Mouse (Mus musculus) forebrain, embryonic 11.5 days (tissue): ENCODE measurements around the gene Gpr183. TPM values are rescaled to one million over a fixed set of nuclear protein-coding genes. Genes with fewer than 3 reads are reported as not detected.

Source experiments
- ATAC-seq: fragments of 200-750 bp; cut with Nextera tagmentation; replicated peaks from 2 replicates; pipeline ENCODE4 v1.8.0; 2017; ENCODE audit warnings: moderate TSS enrichment; ENCODE audit not compliant: low FRiP score
- DNase-seq: peaks from one replicate; pipeline ENCODE4 v3.0.0-alpha.2; 2017; ENCODE audit warnings: low spot score
- H3K27ac ChIP-seq: fragments of 300-500 bp; sonication (generic); 2 replicates; pipeline ENCODE4 v1.5.1; 2014; ENCODE audit warnings: low read depth, low read length
- H3K27me3 ChIP-seq: fragments of 300-500 bp; sonication (generic); 2 replicates; pipeline ENCODE4 v1.6.1; 2014; ENCODE audit warnings: mild to moderate bottlenecking, low read length, mixed read lengths; ENCODE audit not compliant: control insufficient read depth, insufficient read depth
- H3K36me3 ChIP-seq: fragments of 300-500 bp; sonication (generic); 2 replicates; pipeline ENCODE4 v1.6.1; 2014; ENCODE audit warnings: mild to moderate bottlenecking, low read length, moderate library complexity, mixed read lengths; ENCODE audit not compliant: control insufficient read depth, insufficient read depth
- H3K4me1 ChIP-seq: fragments of 300-500 bp; sonication (generic); replicated peaks from 2 replicates; pipeline ENCODE4 v1.6.1; 2014; ENCODE audit warnings: low read length, mixed read lengths; ENCODE audit not compliant: control insufficient read depth, insufficient read depth
- H3K4me2 ChIP-seq: fragments of 300-500 bp; sonication (generic); 2 replicates; pipeline ENCODE4 v1.6.1; 2014; ENCODE audit warnings: low read depth, mild to moderate bottlenecking, low read length, moderate library complexity, mixed read lengths; ENCODE audit not compliant: severe bottlenecking
- H3K4me3 ChIP-seq: fragments of 300-500 bp; sonication (generic); 2 replicates; pipeline ENCODE4 v1.5.1; 2014; ENCODE audit warnings: low read depth, low read length
- H3K9ac ChIP-seq: fragments of 300-500 bp; sonication (generic); 2 replicates; pipeline ENCODE4 v1.6.1; 2014; ENCODE audit warnings: low read length
- H3K9me3 ChIP-seq: fragments of 300-500 bp; sonication (generic); 2 replicates; pipeline ENCODE4 v1.6.1; 2016; ENCODE audit warnings: low read length, mixed read lengths; ENCODE audit not compliant: control insufficient read depth
- WGBS: fragments of 180-500 bp; shearing (Covaris S2); extraction: QIAGEN DNeasy Blood & Tissue Kit; methylation state at CpG from one replicate; pipeline ENCODE4 v1.1.7; 2014; 5-methylcytosine and 5-hydroxymethylcytosine counted together
- polyA plus RNA-seq: library from polyadenylated mRNA; unstranded; fragments of >200 nt; fragmentation: Nextera tagmentation; extraction: Ambion mirVana; gene quantifications from 2 replicates; pipeline ENCODE4 v1.2.1, GENCODE M21; 2014

Gpr183 gene
- polyA plus RNA-seq, 1 experiment from 2014 or later: 1.9 TPM

DNA sequence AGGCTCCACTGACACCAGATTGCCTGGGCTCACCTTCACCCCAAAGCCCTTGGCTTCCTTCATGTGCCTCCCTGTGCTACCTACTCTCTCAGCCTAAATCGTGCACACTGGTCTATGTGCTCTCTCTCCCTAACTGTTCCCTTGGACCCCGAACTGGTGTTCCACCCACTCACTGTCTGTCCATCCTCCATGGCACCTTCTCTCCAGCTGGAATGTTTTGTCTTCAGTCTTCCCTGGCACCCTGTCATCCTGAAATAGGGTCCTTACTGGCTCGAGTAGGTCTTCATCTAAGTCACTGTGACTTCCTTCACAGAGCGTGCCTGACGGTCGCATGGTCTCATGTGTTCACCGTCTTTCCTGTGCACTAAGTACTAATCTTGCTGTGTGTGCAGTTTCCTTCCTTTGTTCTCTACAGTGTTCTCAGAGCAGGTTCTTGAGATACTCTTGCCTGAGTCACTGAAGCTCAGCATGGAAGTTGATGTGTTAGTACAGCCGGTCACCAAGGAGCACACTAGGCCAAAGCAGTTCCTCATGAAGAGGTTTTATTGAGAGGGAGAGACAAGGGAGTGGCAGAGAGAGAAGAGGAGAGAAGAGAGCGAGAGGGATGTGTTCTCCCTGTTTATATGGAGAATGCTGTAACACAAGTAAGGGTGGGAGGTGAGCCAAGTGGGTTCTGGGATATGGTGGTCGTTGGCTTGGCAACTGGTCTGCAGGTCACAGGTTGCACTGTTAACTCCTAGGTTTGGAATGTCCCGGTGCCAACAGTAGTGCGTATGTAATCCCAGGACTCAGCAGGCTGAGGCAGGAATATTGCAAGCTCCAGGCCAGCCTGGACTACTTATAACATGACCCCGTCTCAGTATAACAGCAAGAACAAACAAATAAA, 27.6 kb upstream of the Gpr183 start:
- no peak for ATAC-seq
- H3K4me1 ChIP-seq: no peaks in the 10 kb centered on the region
- no peak for DNase-seq
- H3K4me2 ChIP-seq: no peak overlapping the region
- H3K9ac ChIP-seq: no peak overlapping the region
- no peak overlapping the region for H3K4me3 ChIP-seq
- no peaks in the 10 kb centered on the region for H3K27me3 ChIP-seq
- H3K9me3 ChIP-seq: no peaks in the 10 kb centered on the region
- no peak overlapping the region for H3K27ac ChIP-seq
- H3K36me3 ChIP-seq: no peaks in the 10 kb centered on the region
- 90% methylated on average over 13 of the region's 13 CpGs for WGBS

DNA sequence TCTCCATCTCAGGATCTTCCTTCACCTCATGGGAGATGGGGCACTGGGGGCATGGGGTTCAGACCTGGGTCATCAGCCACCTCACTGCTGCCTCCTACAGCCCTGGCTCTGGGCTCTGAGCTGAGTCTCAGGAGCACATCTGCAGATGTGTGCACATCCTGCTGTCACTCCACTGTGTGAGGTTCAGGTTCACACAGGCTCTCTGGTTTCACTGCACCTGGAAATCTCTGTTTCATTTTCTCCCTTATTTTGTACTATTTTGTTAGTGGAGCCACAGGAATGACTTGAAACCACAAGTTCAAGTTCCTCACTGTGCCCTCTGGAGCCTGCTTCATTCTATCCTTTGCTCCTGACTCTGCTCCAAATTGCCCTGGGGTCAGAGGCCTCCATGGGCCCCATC, 26.9 kb upstream of the Gpr183 start:
- no peak for ATAC-seq
- DNase-seq: no peak
- Histone ChIP-seq H3K9me3 (no peaks in the 10 kb centered on the region), H3K27ac (no peak overlapping the region), H3K27me3 (no peaks in the 10 kb centered on the region), H3K36me3 (no peaks in the 10 kb centered on the region), H3K9ac (no peak overlapping the region), H3K4me1 (no peaks in the 10 kb centered on the region), H3K4me2 (no peak overlapping the region), H3K4me3 (no peak overlapping the region)

DNA sequence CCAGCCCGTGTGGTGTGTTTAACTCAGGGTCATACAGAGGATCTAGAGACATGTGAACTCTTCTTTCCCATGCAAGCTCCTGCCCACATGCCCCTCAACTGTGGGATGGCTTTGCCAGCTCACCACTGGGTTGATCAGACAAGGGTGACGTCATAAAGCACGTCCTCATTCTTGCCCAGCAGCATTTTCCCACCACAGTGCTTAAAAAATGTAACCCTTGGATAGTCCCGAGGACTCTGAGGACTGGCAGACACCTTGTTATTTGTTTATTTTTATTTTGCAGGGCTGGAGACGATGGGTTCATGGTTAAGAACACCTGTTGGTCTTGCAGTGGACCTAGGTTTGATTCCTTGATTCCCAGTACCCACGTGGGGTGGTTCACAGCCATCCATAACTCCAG, 25.9 kb upstream of the Gpr183 start:
- H3K36me3 ChIP-seq: no peaks in the 10 kb centered on the region
- no peak overlapping the region for H3K4me3 ChIP-seq
- no peak overlapping the region for H3K27ac ChIP-seq
- H3K4me1 ChIP-seq: no peaks in the 10 kb centered on the region
- DNase-seq (no peak), ATAC-seq (no peak)
- no peaks in the 10 kb centered on the region for H3K9me3 ChIP-seq
- H3K27me3 ChIP-seq: no peaks in the 10 kb centered on the region
- H3K9ac ChIP-seq: no peak overlapping the region
- WGBS: 87% methylated on average over 6 of the region's 6 CpGs
- H3K4me2 ChIP-seq: no peak overlapping the region

DNA sequence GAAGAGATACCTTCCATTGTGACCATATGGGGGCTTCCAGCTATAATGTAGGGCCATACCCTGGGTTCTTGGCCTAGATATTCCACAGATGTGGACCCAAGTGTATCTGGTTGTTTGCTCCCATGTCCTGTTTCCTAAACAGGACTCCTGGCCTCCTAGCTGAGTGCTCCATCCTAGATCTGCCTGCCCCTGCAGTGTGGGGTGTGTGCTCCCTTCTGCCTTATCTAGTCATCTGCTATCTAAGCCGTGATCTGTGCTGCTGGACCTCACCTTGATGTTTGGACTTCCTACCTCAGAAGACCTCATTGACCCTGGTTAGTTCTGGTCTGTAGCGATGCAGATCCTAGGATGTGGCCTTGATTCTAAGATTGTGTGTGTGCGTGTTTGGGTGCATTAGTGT, 24.9 kb upstream of the Gpr183 start:
- Histone ChIP-seq H3K9me3 (no peaks in the 10 kb centered on the region), H3K4me2 (no peak overlapping the region), H3K4me1 (no peaks in the 10 kb centered on the region), H3K27me3 (no peaks in the 10 kb centered on the region), H3K36me3 (no peaks in the 10 kb centered on the region), H3K27ac (no peak overlapping the region), H3K4me3 (no peak overlapping the region), H3K9ac (no peak overlapping the region)
- WGBS: 93% methylated on average over 3 of the region's 3 CpGs
- DNase-seq (no peak), ATAC-seq (no peak)

DNA sequence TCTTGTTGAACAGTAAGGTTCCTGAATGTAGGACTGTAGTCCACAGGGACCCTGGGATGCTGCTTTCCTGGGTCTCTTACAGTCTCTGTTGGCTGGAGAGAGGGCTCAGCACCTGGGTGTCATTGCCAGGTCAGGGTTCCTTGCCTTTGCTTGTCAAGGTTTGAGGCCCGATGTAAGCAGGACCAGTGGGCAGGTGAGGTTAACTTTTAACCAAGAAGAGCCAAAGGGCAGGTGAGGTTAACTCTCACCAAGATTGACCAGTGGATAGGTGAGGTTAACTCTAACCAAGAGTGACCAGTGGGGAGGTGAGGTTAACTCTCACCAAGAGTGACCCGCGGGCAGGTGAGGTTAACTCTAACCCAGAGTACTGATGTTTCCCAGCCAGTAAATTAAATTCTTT, 24.3 kb upstream of the Gpr183 start:
- no peak for DNase-seq

DNA sequence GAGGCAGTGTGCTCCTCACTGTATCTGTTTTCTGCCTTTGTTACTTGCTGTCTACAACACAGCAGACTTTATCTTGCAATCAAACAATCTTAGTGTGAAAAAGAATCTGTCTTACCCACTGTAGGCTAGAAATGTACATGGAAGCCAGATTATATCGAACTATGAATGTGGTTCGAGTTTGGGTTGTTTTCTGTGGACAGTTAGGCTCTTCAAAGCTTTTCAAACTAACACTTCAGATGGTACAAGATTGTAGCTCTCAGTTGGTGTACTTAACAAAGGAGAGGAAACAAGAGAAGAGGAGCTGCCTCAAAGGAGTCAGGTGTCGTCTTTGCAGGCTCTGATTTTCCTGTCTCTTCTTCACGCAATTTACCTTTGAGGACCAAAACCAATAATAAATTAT, 22.7 kb upstream of the Gpr183 start:
- H3K4me1 ChIP-seq: no peaks in the 10 kb centered on the region
- no peak overlapping the region for H3K4me2 ChIP-seq
- no peaks in the 10 kb centered on the region for H3K9me3 ChIP-seq
- no peaks in the 10 kb centered on the region for H3K36me3 ChIP-seq
- DNase-seq (no peak), ATAC-seq (no peak)
- H3K9ac ChIP-seq: no peak overlapping the region
- no peak overlapping the region for H3K27ac ChIP-seq
- H3K4me3 ChIP-seq: no peak overlapping the region
- H3K27me3 ChIP-seq: no peaks in the 10 kb centered on the region
- 90% methylated on average over 4 of the region's 4 CpGs for WGBS

More for the DNA sequence above, 24.3 kb upstream of the Gpr183 start:
- Histone ChIP-seq H3K4me2 (no peak overlapping the region), H3K9me3 (no peaks in the 10 kb centered on the region), H3K4me1 (no peaks in the 10 kb centered on the region), H3K9ac (no peak overlapping the region), H3K4me3 (no peak overlapping the region), H3K36me3 (no peaks in the 10 kb centered on the region), H3K27me3 (no peaks in the 10 kb centered on the region), H3K27ac (no peak overlapping the region)
- WGBS: 97% methylated on average over 3 of the region's 3 CpGs
- ATAC-seq: no peak

DNA sequence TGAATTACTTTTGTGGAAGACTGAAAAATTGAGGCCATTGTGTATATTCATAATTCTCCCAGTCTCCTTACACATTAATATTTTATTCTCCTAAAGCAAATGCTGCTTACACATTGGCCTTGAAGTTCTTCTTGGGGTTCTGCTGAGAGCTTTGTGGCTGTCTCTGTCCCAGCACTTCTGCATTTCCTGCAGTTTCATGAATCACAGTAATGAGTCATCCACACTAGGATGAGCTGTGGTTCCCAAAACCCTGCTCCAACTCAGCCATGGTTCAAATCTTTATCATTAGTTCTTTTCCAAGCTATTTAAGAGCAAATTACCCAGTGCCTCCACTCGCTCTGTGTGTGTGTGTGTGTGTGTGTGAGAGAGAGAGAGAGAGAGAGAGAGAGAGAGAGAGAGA, 22.3 kb upstream of the Gpr183 start:
- no peak overlapping the region for H3K4me3 ChIP-seq
- DNase-seq (no peak), ATAC-seq (no peak)
- no peak overlapping the region for H3K9ac ChIP-seq
- H3K27ac ChIP-seq: no peak overlapping the region
- H3K36me3 ChIP-seq: no peaks in the 10 kb centered on the region
- H3K9me3 ChIP-seq: no peaks in the 10 kb centered on the region
- WGBS: 83% methylated on average over 1 of the region's 1 CpGs
- H3K4me1 ChIP-seq: no peaks in the 10 kb centered on the region
- H3K4me2 ChIP-seq: no peak overlapping the region
- no peaks in the 10 kb centered on the region for H3K27me3 ChIP-seq

DNA sequence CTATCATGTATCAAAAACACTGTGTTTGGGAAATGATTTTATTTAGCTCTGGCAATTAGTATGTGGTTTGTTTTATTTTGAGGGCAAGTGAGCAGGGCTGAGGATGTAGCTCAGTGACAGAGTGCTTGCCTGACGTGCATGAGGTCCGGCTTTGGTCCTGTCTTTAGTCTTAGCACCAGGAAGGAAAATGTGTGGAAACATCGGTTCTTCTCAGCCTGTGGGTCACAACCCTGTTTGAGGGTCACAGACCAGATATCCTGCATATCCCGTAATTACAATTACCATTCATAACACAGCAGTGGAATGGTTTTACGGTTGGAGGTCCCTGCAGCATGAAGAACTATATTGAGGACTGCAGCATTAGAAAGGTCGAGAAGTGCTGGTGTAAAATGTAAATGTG, 21.0 kb upstream of the Gpr183 start:
- 86% methylated on average over 6 of the region's 6 CpGs for WGBS
- Histone ChIP-seq H3K9ac (no peak overlapping the region), H3K36me3 (no peaks in the 10 kb centered on the region), H3K4me1 (no peaks in the 10 kb centered on the region), H3K27me3 (no peaks in the 10 kb centered on the region), H3K4me2 (no peak overlapping the region), H3K4me3 (no peak overlapping the region), H3K27ac (no peak overlapping the region), H3K9me3 (no peaks in the 10 kb centered on the region)
- no peak for ATAC-seq
- DNase-seq: no peak

DNA sequence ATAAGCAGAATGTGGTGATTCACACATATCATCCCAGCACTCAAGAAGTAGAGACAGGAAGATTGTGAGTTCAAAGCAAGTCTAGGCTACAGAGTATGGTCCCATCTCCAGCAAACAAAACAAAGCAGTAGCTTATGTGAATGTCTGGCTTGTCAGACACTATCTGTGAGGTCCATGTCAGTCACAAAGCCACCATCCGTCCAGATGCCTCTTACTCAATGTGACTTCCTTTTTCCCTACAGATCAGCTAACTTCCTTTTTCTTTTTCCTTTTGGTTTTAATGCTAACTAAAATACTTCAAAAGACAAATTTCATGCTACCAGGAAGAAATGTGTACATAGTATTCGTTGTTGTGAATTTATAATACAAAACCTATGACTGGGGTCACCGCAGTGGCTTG, 20.5 kb upstream of the Gpr183 start:
- Histone ChIP-seq H3K36me3 (no peaks in the 10 kb centered on the region), H3K9me3 (no peaks in the 10 kb centered on the region), H3K9ac (no peak overlapping the region), H3K4me1 (no peaks in the 10 kb centered on the region), H3K27ac (no peak overlapping the region), H3K27me3 (no peaks in the 10 kb centered on the region), H3K4me3 (no peak overlapping the region), H3K4me2 (no peak overlapping the region)
- WGBS: 86% methylated on average over 3 of the region's 3 CpGs
- DNase-seq: no peak
- no peak for ATAC-seq
